Mouse (Mus musculus): ENCODE data around the gene Cd3e.

DNA sequence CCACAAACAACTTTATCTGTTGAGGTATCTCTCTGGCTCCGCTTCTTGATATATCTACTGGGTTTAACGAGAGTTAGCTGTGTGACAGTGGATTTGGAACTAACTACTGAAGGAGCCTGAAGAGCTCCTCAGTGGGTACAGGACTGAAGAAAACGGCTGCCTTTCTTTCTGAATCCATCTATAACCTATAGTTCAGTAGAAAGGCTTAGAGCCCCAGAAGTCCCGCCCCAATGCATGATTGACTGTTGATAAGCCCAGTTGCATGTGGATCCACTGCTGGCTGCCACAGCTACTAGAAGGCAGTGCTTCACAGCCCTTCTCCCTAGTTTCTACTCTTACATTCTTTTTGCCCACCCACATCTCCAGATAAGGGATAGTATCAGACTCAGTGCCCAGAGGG is 1.0 kb upstream of the Cd3e start:
- TF ChIP-seq MAFK (IDR thresholded peaks at IDR 0.05; ENCODE audit: insufficient read depth, low read depth, low read length): no peak
- no peak for TF ChIP-seq ZNF384 (IDR thresholded peaks at IDR 0.05; ENCODE audit: low read depth, low read length)
- no peak for TF ChIP-seq HCFC1 (IDR thresholded peaks at IDR 0.05; ENCODE audit: borderline replicate concordance, insufficient read depth, low read length)
- TF ChIP-seq ZC3H11A (IDR thresholded peaks at IDR 0.05; ENCODE audit: borderline replicate concordance, low read depth, low read length): no peak
- TF ChIP-seq CHD2 (IDR thresholded peaks at IDR 0.05; ENCODE audit: low read depth, low read length): no peak
